Mouse (Mus musculus): Measurements from ENCODE around the gene Amer3.

- TF ChIP-seq CTCF (IDR thresholded peaks at IDR 0.05; ENCODE audit: borderline replicate concordance, insufficient read depth, low read length), result no peak
- no peak for TF ChIP-seq POLR2A (IDR thresholded peaks at IDR 0.05; ENCODE audit: low read depth, low read length)
Measured at GRCm38 (mm10) chr1:34583821-34584263, 4.4 kb downstream of the Amer3 start.

All from embryonic fibroblast, embryonic 13.5 days (primary cell).